Mouse (Mus musculus) lung, embryonic 16.5 days (tissue): ENCODE data around the gene Clk4. TPM values are rescaled to one million over a fixed set of nuclear protein-coding genes. Genes with fewer than 3 reads are reported as not detected.
A peak's percentile ranks its signal among the peaks of the same experiment; 100 is the strongest.

ENCODE experiments used
- ATAC-seq: fragments of 200-750 bp; cut with Nextera tagmentation; 2 replicates; pipeline ENCODE4 v1.8.0; 2017; ENCODE audit warnings: low read depth, mild to moderate bottlenecking, moderate library complexity
- H3K27ac ChIP-seq: fragments of 300-500 bp; sonication (generic); 2 replicates; pipeline ENCODE4 v1.5.1; 2014; ENCODE audit warnings: mild to moderate bottlenecking, control low read depth, low read length
- H3K27me3 ChIP-seq: fragments of 300-500 bp; sonication (generic); 2 replicates; pipeline ENCODE4 v1.6.1; 2014; ENCODE audit warnings: low read depth, low read length, mixed read lengths; ENCODE audit not compliant: control insufficient read depth, insufficient read depth
- H3K36me3 ChIP-seq: fragments of 300-500 bp; sonication (generic); 2 replicates; pipeline ENCODE4 v1.6.1; 2014; ENCODE audit warnings: low read length; ENCODE audit not compliant: control insufficient read depth, insufficient read depth
- H3K4me1 ChIP-seq: fragments of 300-500 bp; sonication (generic); replicated peaks from 2 replicates; pipeline ENCODE4 v1.6.1; 2014; ENCODE audit warnings: low read length, mixed read lengths; ENCODE audit not compliant: control insufficient read depth, insufficient read depth
- H3K4me2 ChIP-seq: fragments of 300-500 bp; sonication (generic); 2 replicates; pipeline ENCODE4 v1.6.1; 2014; ENCODE audit warnings: low read depth, low read length, control low read depth
- H3K4me3 ChIP-seq: fragments of 300-500 bp; sonication (generic); 2 replicates; pipeline ENCODE4 v1.5.1; 2014; ENCODE audit warnings: mild to moderate bottlenecking, low read length, control low read depth
- H3K9ac ChIP-seq: fragments of 300-500 bp; sonication (generic); 2 replicates; pipeline ENCODE4 v1.6.1; 2014; ENCODE audit warnings: low read length, control low read depth
- H3K9me3 ChIP-seq: fragments of 300-500 bp; sonication (generic); 2 replicates; pipeline ENCODE4 v1.6.1; 2016; ENCODE audit warnings: low read length; ENCODE audit not compliant: control insufficient read depth
- WGBS: fragments of 180-500 bp; shearing (Covaris S2); extraction: QIAGEN DNeasy Blood & Tissue Kit; methylation state at CpG from one replicate; pipeline ENCODE4 v1.1.7; 2014; 5-methylcytosine and 5-hydroxymethylcytosine counted together
- polyA plus RNA-seq: library from polyadenylated mRNA; unstranded; fragments of >200 nt; fragmentation: Nextera tagmentation; extraction: Ambion mirVana; gene quantifications from 2 replicates; pipeline ENCODE4 v1.2.1, GENCODE M21; 2015

The Clk4 gene
- 114 and 121 TPM in 2 replicates for polyA plus RNA-seq

DNA sequence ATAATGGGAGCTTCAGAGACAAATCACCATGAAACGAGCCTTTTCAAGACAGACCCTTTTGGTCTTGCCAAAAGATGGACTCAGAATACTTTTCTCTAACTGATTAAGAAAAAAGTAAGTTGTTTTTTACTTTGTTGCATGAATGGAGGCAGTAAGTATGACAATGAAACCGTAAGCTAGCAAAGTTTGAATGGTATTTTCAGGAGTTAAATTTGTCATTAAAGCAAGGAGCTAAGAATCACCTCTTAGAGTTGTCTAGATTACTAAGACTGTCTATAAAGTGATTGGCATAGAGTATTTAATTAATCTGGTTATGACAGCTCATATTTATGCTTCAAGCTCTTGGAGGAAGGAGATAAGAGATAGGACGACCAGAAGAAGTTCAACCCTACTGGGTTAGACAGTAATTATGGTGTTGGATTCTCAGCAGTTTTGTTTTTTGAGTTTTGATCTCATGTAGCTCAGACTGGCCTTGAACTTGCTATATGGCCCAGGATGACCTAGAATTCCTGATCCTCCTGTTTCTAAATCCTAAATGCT lies at the start of gene Clk4:
Clk4 (plus strand) TSS at position 51 of the 540 bp plus-strand sequence.
- Histone ChIP-seq H3K4me3 (peak within 1 kb of the TSS; percentile 88), H3K27me3 (no peaks in the 10 kb centered on the region), H3K9ac (peak within 1 kb of the TSS; percentile 75), H3K27ac (peak within 1 kb of the TSS; percentile 86), H3K4me2 (peak within 1 kb of the TSS; percentile 95), H3K9me3 (no peaks in the 10 kb centered on the region), H3K4me1 (peaks cover 19% of the 10 kb centered on the region), H3K36me3 (no peaks in the 10 kb centered on the region)
- 79% methylated on average over 3 of the region's 3 CpGs for WGBS
- ATAC-seq, result no peak

DNA sequence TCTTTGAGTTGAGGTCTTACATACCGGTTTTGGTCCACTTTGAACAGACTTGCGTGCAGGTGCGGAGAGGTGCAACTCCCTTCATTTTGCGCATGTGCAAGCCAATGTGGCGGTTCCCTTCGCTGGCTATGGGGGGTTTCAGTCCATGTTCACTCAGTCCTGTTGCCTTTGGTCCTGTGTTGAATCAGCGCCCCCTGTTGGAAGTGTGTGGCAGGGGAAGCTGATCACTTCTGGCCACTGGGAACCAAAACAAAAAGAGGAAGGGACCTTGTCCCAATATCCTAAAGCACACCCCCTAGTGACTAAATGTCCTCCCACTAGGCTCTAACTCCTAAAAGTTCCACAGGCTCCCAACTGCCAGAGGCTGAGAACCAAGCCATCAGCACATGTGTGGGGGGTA lies 47.5 kb upstream of the Clk4 start:
- H3K9ac ChIP-seq, result no peak overlapping the region
- H3K27ac ChIP-seq, result no peak overlapping the region
- H3K4me3 ChIP-seq, result no peak overlapping the region
- H3K4me1 ChIP-seq, result no peaks in the 10 kb centered on the region
- ATAC-seq, result no peak
- no peak overlapping the region for H3K4me2 ChIP-seq
- no peaks in the 10 kb centered on the region for H3K27me3 ChIP-seq
- WGBS, result 81% methylated on average over 7 of the region's 7 CpGs
- no peaks in the 10 kb centered on the region for H3K36me3 ChIP-seq
- H3K9me3 ChIP-seq, result no peaks in the 10 kb centered on the region

DNA sequence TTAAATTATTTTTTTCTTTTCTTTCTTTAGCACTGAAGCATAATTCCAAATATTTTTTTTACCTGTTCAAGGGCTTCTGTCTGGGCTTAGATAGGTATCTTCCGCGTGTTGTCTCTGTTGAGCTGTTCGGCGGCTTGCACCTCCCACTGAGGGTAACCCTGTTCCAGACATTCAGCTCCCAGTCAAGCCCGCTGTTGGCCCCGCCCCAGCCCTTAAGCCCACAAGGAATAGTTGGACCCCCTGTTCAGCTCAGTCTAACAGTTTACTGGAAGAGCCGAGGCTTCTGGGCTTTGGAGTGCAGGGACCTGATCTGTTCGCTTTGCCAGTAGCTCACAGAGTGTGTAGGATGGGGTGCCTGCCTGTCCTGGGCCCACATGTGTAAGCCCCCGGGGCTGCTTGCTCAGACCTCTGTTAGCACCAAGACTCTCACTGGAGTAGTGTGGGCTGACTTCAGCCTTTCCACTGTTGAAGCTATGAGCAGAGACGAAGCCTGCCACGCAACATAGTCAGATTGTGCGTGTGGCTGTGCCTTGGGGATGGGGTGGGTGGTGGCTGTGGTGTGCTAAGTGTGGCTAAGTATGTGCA lies 42.0 kb upstream of the Clk4 start:
- no peak overlapping the region for H3K4me2 ChIP-seq
- no peak overlapping the region for H3K27ac ChIP-seq
- H3K9ac ChIP-seq, result no peak overlapping the region
- no peaks in the 10 kb centered on the region for H3K9me3 ChIP-seq
- no peak overlapping the region for H3K4me3 ChIP-seq
- H3K4me1 ChIP-seq, result no peaks in the 10 kb centered on the region
- no peak for ATAC-seq
- no peaks in the 10 kb centered on the region for H3K27me3 ChIP-seq
- no peaks in the 10 kb centered on the region for H3K36me3 ChIP-seq
- WGBS, result 75% methylated on average over 12 of the region's 12 CpGs

DNA sequence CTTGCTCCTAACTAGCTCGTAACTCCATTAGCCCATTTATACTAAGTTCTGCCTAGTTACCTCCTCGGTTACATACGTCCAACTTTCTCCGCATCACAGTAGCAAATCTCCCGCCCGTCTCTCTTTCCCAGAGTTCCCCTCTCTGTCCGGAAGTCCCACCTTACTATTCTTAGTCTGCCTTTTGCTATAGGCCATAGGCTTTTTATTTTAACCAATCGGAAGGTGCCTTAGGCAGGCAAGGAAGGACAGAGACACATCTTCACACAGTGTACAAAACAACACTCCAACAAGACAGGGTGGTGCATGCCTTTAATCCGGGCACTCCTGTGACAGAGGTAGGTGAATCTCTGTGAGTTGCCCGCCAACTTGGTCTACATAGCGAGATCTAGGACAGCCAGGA lies 41.2 kb upstream of the Clk4 start, which contains the start of gene Gm12569:
Gm12569 (plus strand) TSS at position 166 of the 400 bp plus-strand sequence.
- no peak within 1 kb of the TSS for H3K9ac ChIP-seq
- WGBS, result 89% methylated on average over 11 of the region's 11 CpGs
- H3K4me3 ChIP-seq, result no peak within 1 kb of the TSS
- no peaks in the 10 kb centered on the region for H3K4me1 ChIP-seq
- ATAC-seq, result no peak
- H3K4me2 ChIP-seq, result no peak within 1 kb of the TSS
- no peaks in the 10 kb centered on the region for H3K9me3 ChIP-seq
- no peaks in the 10 kb centered on the region for H3K36me3 ChIP-seq
- H3K27ac ChIP-seq, result no peak within 1 kb of the TSS
- H3K27me3 ChIP-seq, result no peaks in the 10 kb centered on the region

DNA sequence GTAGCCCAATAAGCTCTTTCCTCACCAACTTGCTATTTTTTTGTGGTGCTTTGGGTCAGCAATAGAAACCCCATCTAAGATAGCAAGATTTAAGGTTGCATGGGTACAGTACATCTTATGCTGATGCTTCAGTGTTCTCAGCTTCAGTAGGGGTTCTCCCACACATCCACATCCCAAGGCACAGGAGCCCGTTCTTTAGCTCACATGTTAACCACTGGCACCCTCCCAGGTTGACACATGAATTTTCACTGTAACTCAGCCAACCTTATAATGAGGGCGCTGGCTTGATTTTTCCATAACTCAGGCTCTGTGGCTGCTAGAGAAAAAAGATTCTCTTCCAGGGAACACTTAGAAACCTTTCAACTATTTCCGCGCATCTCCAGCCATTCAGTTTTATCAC lies 34.4 kb upstream of the Clk4 start:
- H3K4me3 ChIP-seq, result no peak overlapping the region
- H3K9ac ChIP-seq, result no peak overlapping the region
- no peak for ATAC-seq
- H3K27ac ChIP-seq, result no peak overlapping the region
- no peaks in the 10 kb centered on the region for H3K27me3 ChIP-seq
- H3K9me3 ChIP-seq, result no peaks in the 10 kb centered on the region
- H3K4me2 ChIP-seq, result no peak overlapping the region
- 88% methylated on average over 4 of the region's 4 CpGs for WGBS
- no peaks in the 10 kb centered on the region for H3K36me3 ChIP-seq
- no peaks in the 10 kb centered on the region for H3K4me1 ChIP-seq

DNA sequence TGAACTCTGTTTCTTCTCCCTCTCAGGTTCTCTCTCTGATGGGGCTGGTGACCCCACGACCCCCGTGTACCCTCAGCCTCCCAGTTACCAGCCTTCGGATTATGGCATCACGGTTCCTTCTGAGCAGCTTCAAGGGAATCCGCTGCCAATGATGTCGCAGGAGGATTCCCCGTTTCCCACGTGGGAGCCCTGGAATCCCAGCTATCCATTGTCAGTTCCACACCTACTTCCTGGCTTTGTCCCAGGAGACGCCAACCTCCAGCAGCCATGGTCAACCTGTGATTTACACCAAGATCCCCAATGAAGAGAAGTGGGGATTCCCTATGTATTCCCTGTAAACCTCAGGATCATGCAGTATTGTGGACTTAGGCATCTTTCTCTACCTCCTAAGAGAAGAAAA lies 26.9 kb upstream of the Clk4 start:
- Histone ChIP-seq H3K9ac (no peak overlapping the region), H3K27me3 (no peaks in the 10 kb centered on the region), H3K9me3 (no peaks in the 10 kb centered on the region), H3K27ac (no peak overlapping the region), H3K4me1 (no peaks in the 10 kb centered on the region), H3K36me3 (no peaks in the 10 kb centered on the region), H3K4me2 (no peak overlapping the region), H3K4me3 (no peak overlapping the region)
- WGBS, result 83% methylated on average over 9 of the region's 9 CpGs
- no peak for ATAC-seq

DNA sequence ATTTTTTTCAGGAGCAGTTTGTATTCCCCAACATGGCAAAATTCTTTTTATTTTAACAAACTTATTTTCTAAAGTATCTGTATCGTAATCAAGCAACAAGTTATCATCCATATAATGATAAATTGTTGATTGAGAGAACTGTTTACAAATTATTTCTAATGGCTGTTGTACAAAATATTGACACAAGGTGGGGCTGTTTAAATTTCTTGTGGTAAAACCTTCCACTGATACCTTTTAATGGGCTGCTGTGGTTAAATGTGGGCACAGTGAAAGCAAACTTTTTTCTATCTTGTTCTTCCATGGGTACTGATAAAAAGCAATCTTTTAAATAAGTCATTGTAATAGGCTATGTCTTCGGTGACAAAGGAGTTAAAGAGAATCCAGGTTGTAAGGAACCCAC lies 18.6 kb upstream of the Clk4 start:
- Histone ChIP-seq H3K4me3 (no peak overlapping the region), H3K4me2 (no peak overlapping the region), H3K36me3 (no peaks in the 10 kb centered on the region), H3K9me3 (no peaks in the 10 kb centered on the region), H3K27me3 (no peaks in the 10 kb centered on the region), H3K27ac (no peak overlapping the region), H3K4me1 (no peaks in the 10 kb centered on the region), H3K9ac (no peak overlapping the region)
- 78% methylated on average over 2 of the region's 2 CpGs for WGBS
- no peak for ATAC-seq

DNA sequence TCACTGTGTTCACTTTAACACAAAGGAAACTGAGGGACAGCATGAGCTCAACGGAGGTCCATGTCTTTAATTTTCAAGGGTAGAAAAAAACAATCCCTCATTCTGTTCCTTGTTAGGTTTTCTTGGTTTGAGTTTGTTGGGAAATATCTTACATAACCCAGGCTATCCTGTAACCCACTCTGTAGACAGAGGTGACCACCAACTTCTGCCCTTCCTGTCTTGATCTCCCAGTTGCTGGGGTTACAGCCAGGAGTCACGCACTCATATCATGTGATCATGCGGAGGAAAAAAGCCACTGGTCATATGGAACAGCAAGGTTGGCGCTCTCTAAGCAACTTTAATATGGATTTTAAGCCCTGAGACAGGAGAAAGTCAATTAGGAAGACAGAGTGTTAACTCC lies 4.5 kb upstream of the Clk4 start:
- WGBS, result 82% methylated on average over 4 of the region's 4 CpGs
- no peaks in the 10 kb centered on the region for H3K4me1 ChIP-seq
- H3K36me3 ChIP-seq, result no peaks in the 10 kb centered on the region
- H3K9me3 ChIP-seq, result no peaks in the 10 kb centered on the region
- no peak overlapping the region for H3K27ac ChIP-seq
- no peak overlapping the region for H3K4me3 ChIP-seq
- no peaks in the 10 kb centered on the region for H3K27me3 ChIP-seq
- ATAC-seq, result no peak
- no peak overlapping the region for H3K9ac ChIP-seq
- no peak overlapping the region for H3K4me2 ChIP-seq

DNA sequence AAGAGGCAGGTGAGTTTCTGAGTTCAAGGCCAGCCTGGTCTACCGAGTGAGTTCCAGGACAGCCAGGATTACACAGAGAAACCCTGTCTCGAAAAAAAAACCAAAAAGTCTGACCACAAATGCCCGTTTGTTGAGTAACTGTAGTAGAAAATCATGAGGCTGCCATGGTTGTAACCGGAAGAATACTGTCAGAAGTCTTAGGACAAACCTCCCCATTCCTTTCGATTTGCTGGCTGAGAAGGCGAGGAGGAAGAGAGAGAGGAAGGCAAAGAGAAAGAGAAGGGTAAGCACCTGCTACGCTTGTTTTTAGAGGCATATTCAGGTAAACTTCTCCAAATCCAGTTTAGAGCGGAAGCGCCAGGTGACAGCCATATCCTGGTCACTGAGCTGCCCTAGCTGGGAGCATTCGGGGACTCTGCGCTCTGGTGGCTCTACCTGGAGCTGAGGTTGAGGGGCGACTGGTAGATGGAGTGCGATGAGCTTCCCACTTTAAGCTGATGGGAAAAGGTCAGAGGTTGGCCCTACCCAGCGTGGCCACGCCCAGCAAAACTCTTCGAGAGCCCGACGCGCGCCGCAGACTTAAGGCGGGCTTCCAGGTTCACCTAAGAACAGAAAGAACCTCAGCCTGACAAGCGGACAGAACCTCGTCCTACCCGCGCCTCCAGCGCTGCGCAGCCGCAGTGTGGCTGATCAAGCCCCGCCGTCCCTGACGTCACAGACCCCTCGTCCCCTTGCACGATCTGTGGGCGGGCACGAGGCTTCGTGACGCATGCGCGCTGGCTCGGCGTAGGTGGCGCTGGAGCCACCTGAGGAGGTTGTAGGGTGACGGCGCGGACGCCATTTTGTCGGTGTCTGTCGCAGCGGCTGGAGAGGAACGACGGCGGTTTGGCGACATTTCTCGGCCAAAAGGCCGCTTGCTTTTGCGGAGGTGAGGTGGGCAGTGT lies 1.1 kb downstream of the Clk4 start, which contains the start of gene BC049762:
BC049762 (minus strand) TSS at position 705 of the 944 bp plus-strand sequence.
- peak; percentile 99 for ATAC-seq
- Histone ChIP-seq H3K4me2 (peak within 1 kb of the TSS; percentile 95), H3K9me3 (no peaks in the 10 kb centered on the region), H3K9ac (peak within 1 kb of the TSS; percentile 95), H3K27ac (peak within 1 kb of the TSS; percentile 93), H3K4me1 (peaks cover 19% of the 10 kb centered on the region), H3K27me3 (no peaks in the 10 kb centered on the region), H3K4me3 (peak within 1 kb of the TSS; percentile 88), H3K36me3 (peaks cover 2% of the 10 kb centered on the region; the same call in 1 of the 2 replicates)
- WGBS, result 7% methylated on average over 57 of the region's 57 CpGs
